8 mouse cellular contexts compared by ENCODE assay signal in genomic region chr12:84347192-84347591, GRCm38 (mm10). TPM values are rescaled to one million over a fixed set of nuclear protein-coding genes. Genes with fewer than 3 reads are reported as not detected.
A peak's percentile ranks its signal among the peaks of the same experiment; 100 is the strongest.
DNase-seq lines count a peak whose midpoint lies in the region; ATAC-seq and TF ChIP-seq lines count a peak whose summit lies in the region.

No protein-coding gene starts in this region.

- peaks cover 2% of the 10 kb centered on the region; the same call in 1 of the 2 replicates for H3K36me3 ChIP-seq in neural tube, embryonic 11.5 days (ENCODE audit: control insufficient read depth, insufficient read depth, low read length)

- H3K27ac ChIP-seq in neural tube, embryonic 11.5 days (ENCODE audit: low read depth, low read length): no peak overlapping the region

- no peak overlapping the region for H3K4me2 ChIP-seq in neural tube, embryonic 11.5 days (ENCODE audit: low read depth)

- 39% methylated on average over 2 of the region's 2 CpGs for WGBS in neural tube, embryonic 11.5 days
- 49% methylated on average over 2 of the region's 2 CpGs for WGBS in lung, adult 2 months

- TF ChIP-seq CTCF in lung, adult 2 months (IDR thresholded peaks at IDR 0.05; ENCODE audit: insufficient read depth, low read length): peak; percentile 57

- no peaks in the 10 kb centered on the region for H3K9me3 ChIP-seq in neural tube, embryonic 11.5 days (ENCODE audit: control insufficient read depth, low read length)

- peak; percentile 44 for DNase-seq in adrenal gland, adult 2 months
- no peak for DNase-seq in adrenal gland, adult 18-20 months (ENCODE audit: low spot score in 2 of 2)
- DNase-seq in neural tube, embryonic 11.5 days (ENCODE audit: low spot score): peak; percentile 40
- DNase-seq in neural tube, embryonic 10.5 days (ENCODE audit: extremely low spot score, low spot score): no peak
- DNase-seq in lung, adult 2 months: peak; percentile 20
- no peak for DNase-seq in frontal cortex, postnatal 25 days (ENCODE audit: low spot score in 2 of 2)
- DNase-seq in left cerebral cortex, postnatal 36 days (ENCODE audit: low spot score in 2 of 2): no peak

- intact Hi-C loops in left cerebral cortex, postnatal 36 days (cut with DNase I): no loop called here

- no peaks in the 10 kb centered on the region for H3K4me1 ChIP-seq in neural tube, embryonic 11.5 days (ENCODE audit: control insufficient read depth, insufficient read depth, low read length)
- no peaks in the 10 kb centered on the region for H3K4me1 ChIP-seq in lung, adult 2 months (ENCODE audit: control insufficient read depth, insufficient read depth, low read length)

- TF ChIP-seq POLR2A in lung, adult 2 months (IDR thresholded peaks at IDR 0.05; ENCODE audit: borderline replicate concordance, extremely low read depth, low read depth, low read length): no peak

- no peaks in the 10 kb centered on the region for H3K27me3 ChIP-seq in neural tube, embryonic 11.5 days (ENCODE audit: control insufficient read depth, insufficient read depth, low read length)

- ATAC-seq in neural tube, embryonic 11.5 days (ENCODE audit: insufficient read depth, low FRiP score, low TSS enrichment): no peak
- ATAC-seq in erythroid progenitor cell, adult 5-6 weeks (replicated peaks; ENCODE audit: low FRiP score, poor library complexity, severe bottlenecking): 0 out of 2 replicates have a peak, but pooled peaks have one; percentile 52

- no peak overlapping the region for H3K9ac ChIP-seq in neural tube, embryonic 11.5 days (ENCODE audit: low read length)

- no peak overlapping the region for H3K4me3 ChIP-seq in neural tube, embryonic 11.5 days (ENCODE audit: low read depth, low read length)
- H3K4me3 ChIP-seq in lung, adult 2 months (replicated peaks; ENCODE audit: extremely low read depth, low read depth, low read length): no peak overlapping the region

RNA-seq across cellular contexts. Expression of gene Coq6, which starts 14.3 kb away (rescaled TPM):
- 10 to 100 TPM; 57.3 to 59.7 TPM for total RNA-seq in adrenal gland, adult 2 months (2021)
- 65.9 and 78.5 TPM in 2 replicates for polyA plus RNA-seq in adrenal gland, adult 2 months (2012; rRNA removed)
- total RNA-seq in adrenal gland, adult 18-20 months (2021): 10 to 100 TPM; 67.4 to 80.8 TPM
- polyA plus RNA-seq in neural tube, embryonic 11.5 days (2014; fragmentation: Nextera tagmentation; extraction: Ambion mirVana): 43.0 and 44.5 TPM in 2 replicates
- 17.2 and 19.5 TPM in 2 replicates for total RNA-seq in erythroid progenitor cell, adult 5-6 weeks (2015; ENCODE audit: low replicate concordance)
- total RNA-seq in erythroid progenitor cell, adult 5-6 weeks (2017; ENCODE audit: low replicate concordance): 5.6 and 14.4 TPM in 2 replicates
- polyA plus RNA-seq in lung, adult 2 months (2012; rRNA removed): 23.7 and 31.8 TPM in 2 replicates
- total RNA-seq in left cerebral cortex, postnatal 36 days (2021): 10 to 100 TPM; 25.1 to 29.4 TPM

RNA-seq across cellular contexts. Expression of gene Fam161b, which starts 14.4 kb away (rescaled TPM):
- 1 to 10 TPM; 2.0 to 2.3 TPM for total RNA-seq in adrenal gland, adult 2 months (2021)
- 0.87 and 0.99 TPM in 2 replicates for polyA plus RNA-seq in adrenal gland, adult 2 months (2012; rRNA removed)
- 1 to 10 TPM; 3.2 to 4.5 TPM for total RNA-seq in adrenal gland, adult 18-20 months (2021)
- 7.5 and 9.7 TPM in 2 replicates for polyA plus RNA-seq in neural tube, embryonic 11.5 days (2014; fragmentation: Nextera tagmentation; extraction: Ambion mirVana)
- 2.9 TPM in 1 of 2 replicates, not detected in the other for total RNA-seq in erythroid progenitor cell, adult 5-6 weeks (2015; ENCODE audit: low replicate concordance)
- total RNA-seq in erythroid progenitor cell, adult 5-6 weeks (2017; ENCODE audit: low replicate concordance): 3.6 and 3.7 TPM in 2 replicates
- polyA plus RNA-seq in lung, adult 2 months (2012; rRNA removed): 1.9 and 2.5 TPM in 2 replicates
- total RNA-seq in left cerebral cortex, postnatal 36 days (2021): 10 to 100 TPM; 11.7 to 13.2 TPM

RNA-seq across cellular contexts. Expression of gene Zfp410, which starts 30.5 kb away (rescaled TPM):
- total RNA-seq in adrenal gland, adult 2 months (2021): 10 to 100 TPM; 26.4 to 39.6 TPM
- 8.3 and 11.5 TPM in 2 replicates for polyA plus RNA-seq in adrenal gland, adult 2 months (2012; rRNA removed)
- total RNA-seq in adrenal gland, adult 18-20 months (2021): 10 to 100 TPM; 31.9 to 40.8 TPM
- 119 and 125 TPM in 2 replicates for polyA plus RNA-seq in neural tube, embryonic 11.5 days (2014; fragmentation: Nextera tagmentation; extraction: Ambion mirVana)
- total RNA-seq in erythroid progenitor cell, adult 5-6 weeks (2015; ENCODE audit: low replicate concordance): 54.1 and 72.5 TPM in 2 replicates
- total RNA-seq in erythroid progenitor cell, adult 5-6 weeks (2017; ENCODE audit: low replicate concordance): 63.2 and 85.4 TPM in 2 replicates
- polyA plus RNA-seq in lung, adult 2 months (2012; rRNA removed): 16.0 and 20.5 TPM in 2 replicates
- total RNA-seq in left cerebral cortex, postnatal 36 days (2021): 10 to 100 TPM; 30.7 to 39.5 TPM

Comparison
In these comparisons a context has a peak if more than half of its experiments do, and no peak if none do; other contexts are left out.
1. DNase-seq: peak in adrenal gland, adult 2 months (single experiment), neural tube, embryonic 11.5 days (single experiment) and lung, adult 2 months (single experiment); none in adrenal gland, adult 18-20 months (0 of 2), neural tube, embryonic 10.5 days (single experiment), frontal cortex, postnatal 25 days (0 of 2) and left cerebral cortex, postnatal 36 days (0 of 2).